Mouse (Mus musculus) midbrain, embryonic 11.5 days (tissue): ENCODE results near the gene Hbb-bt. TPM values are rescaled to one million over a fixed set of nuclear protein-coding genes. Genes with fewer than 3 reads are reported as not detected.
A peak's percentile ranks its signal among the peaks of the same experiment; 100 is the strongest.

Experiments used
- ATAC-seq: fragments of 200-750 bp; cut with Nextera tagmentation; 2 replicates; pipeline ENCODE4 v1.8.0; 2017; ENCODE audit warnings: moderate TSS enrichment, moderate library complexity; ENCODE audit not compliant: low FRiP score
- DNase-seq: peaks from one replicate; pipeline ENCODE4 v3.0.0; 2015; ENCODE audit warnings: low spot score; ENCODE audit errors: missing footprints
- H3K27ac ChIP-seq: fragments of 300-500 bp; sonication (generic); 2 replicates; pipeline ENCODE4 v1.5.1; 2014; ENCODE audit warnings: low read depth, low read length
- H3K27me3 ChIP-seq: fragments of 300-500 bp; sonication (generic); 2 replicates; pipeline ENCODE4 v1.6.1; 2014; ENCODE audit warnings: mild to moderate bottlenecking, low read length, moderate library complexity, mixed read lengths; ENCODE audit not compliant: control insufficient read depth, insufficient read depth
- H3K36me3 ChIP-seq: fragments of 300-500 bp; sonication (generic); 2 replicates; pipeline ENCODE4 v1.6.1; 2014; ENCODE audit warnings: mild to moderate bottlenecking, low read length, moderate library complexity, mixed read lengths; ENCODE audit not compliant: control insufficient read depth, insufficient read depth
- H3K4me1 ChIP-seq: fragments of 300-500 bp; sonication (generic); 2 replicates; pipeline ENCODE4 v1.6.1; 2014; ENCODE audit warnings: low read length; ENCODE audit not compliant: control insufficient read depth, insufficient read depth
- H3K4me2 ChIP-seq: fragments of 300-500 bp; sonication (generic); 2 replicates; pipeline ENCODE4 v1.6.1; 2014; ENCODE audit warnings: mild to moderate bottlenecking, moderate library complexity
- H3K4me3 ChIP-seq: fragments of 300-500 bp; sonication (generic); 2 replicates; pipeline ENCODE4 v1.5.1; 2014; ENCODE audit warnings: low read depth, low read length
- H3K9ac ChIP-seq: fragments of 300-500 bp; sonication (generic); 2 replicates; pipeline ENCODE4 v1.6.1; 2014; ENCODE audit warnings: low read length
- H3K9me3 ChIP-seq: fragments of 300-500 bp; sonication (generic); 2 replicates; pipeline ENCODE4 v1.6.1; 2016; ENCODE audit warnings: low read length; ENCODE audit not compliant: control insufficient read depth
- WGBS: fragments of 180-500 bp; shearing (Covaris S2); extraction: QIAGEN DNeasy Blood & Tissue Kit; methylation state at CpG from one replicate; pipeline ENCODE4 v1.1.7; 2014; 5-methylcytosine and 5-hydroxymethylcytosine counted together
- polyA plus RNA-seq: library from polyadenylated mRNA; unstranded; fragments of >200 nt; fragmentation: Nextera tagmentation; extraction: Ambion mirVana; gene quantifications from 2 replicates; pipeline ENCODE4 v1.2.1, GENCODE M21; 2014

Gene Hbb-bt
- polyA plus RNA-seq = 767 and 794 TPM in 2 replicates

- Histone ChIP-seq H3K4me1 (no peaks in the 10 kb centered on the region), H3K4me3 (no peak within 1 kb of the TSS), H3K36me3 (no peaks in the 10 kb centered on the region), H3K27me3 (no peaks in the 10 kb centered on the region), H3K9ac (no peak within 1 kb of the TSS), H3K4me2 (no peak within 1 kb of the TSS), H3K27ac (no peak within 1 kb of the TSS), H3K9me3 (no peaks in the 10 kb centered on the region)
- 92% methylated on average over 3 of the region's 3 CpGs for WGBS
- ATAC-seq (no peak), DNase-seq (no peak)
Observed at GRCm38 (mm10) chr7:103813766-103814165, at the start of gene Hbb-bt. Gene Hbb-bt, minus strand, starts transcription at chr7:103813996.

GRCm38 (mm10) chr7:103861531-103861930 lies 47.7 kb upstream of the Hbb-bt start:
- no peak for ATAC-seq
- no peaks in the 10 kb centered on the region for H3K9me3 ChIP-seq
- DNase-seq = no peak
- 76% methylated on average over 3 of the region's 3 CpGs for WGBS
- H3K36me3 ChIP-seq = no peaks in the 10 kb centered on the region
- H3K27me3 ChIP-seq = no peaks in the 10 kb centered on the region
- H3K9ac ChIP-seq = no peak overlapping the region
- H3K4me2 ChIP-seq = no peak overlapping the region
- H3K27ac ChIP-seq = no peak overlapping the region
- no peaks in the 10 kb centered on the region for H3K4me1 ChIP-seq
- no peak overlapping the region for H3K4me3 ChIP-seq

GRCm38 (mm10) chr7:103860855-103861254 lies 47.1 kb upstream of the Hbb-bt start:
- no peak overlapping the region for H3K4me2 ChIP-seq
- no peak overlapping the region for H3K9ac ChIP-seq
- H3K27me3 ChIP-seq = no peaks in the 10 kb centered on the region
- ATAC-seq (0 out of 2 replicates have a peak, but pooled peaks have one; percentile 46), DNase-seq (no peak)
- no peaks in the 10 kb centered on the region for H3K9me3 ChIP-seq
- H3K4me3 ChIP-seq = no peak overlapping the region
- H3K36me3 ChIP-seq = no peaks in the 10 kb centered on the region
- H3K4me1 ChIP-seq = no peaks in the 10 kb centered on the region
- 36% methylated on average over 1 of the region's 1 CpGs for WGBS
- no peak overlapping the region for H3K27ac ChIP-seq

- no peak overlapping the region for H3K4me2 ChIP-seq
- H3K4me3 ChIP-seq = no peak overlapping the region
- H3K27me3 ChIP-seq = no peaks in the 10 kb centered on the region
- no peak for DNase-seq
- no peaks in the 10 kb centered on the region for H3K9me3 ChIP-seq
- no peaks in the 10 kb centered on the region for H3K36me3 ChIP-seq
- H3K4me1 ChIP-seq = no peaks in the 10 kb centered on the region
- no peak overlapping the region for H3K9ac ChIP-seq
- H3K27ac ChIP-seq = no peak overlapping the region
- no peak for ATAC-seq
- 77% methylated on average over 2 of the region's 2 CpGs for WGBS
Observed at GRCm38 (mm10) chr7:103859076-103859475, 45.3 kb upstream of the Hbb-bt start.

GRCm38 (mm10) chr7:103854669-103855068 lies 40.9 kb upstream of the Hbb-bt start:
- H3K27ac ChIP-seq = no peak overlapping the region
- DNase-seq (no peak), ATAC-seq (no peak)
- H3K4me2 ChIP-seq = no peak overlapping the region
- H3K36me3 ChIP-seq = no peaks in the 10 kb centered on the region
- H3K27me3 ChIP-seq = no peaks in the 10 kb centered on the region
- 84% methylated on average over 1 of the region's 1 CpGs for WGBS
- no peaks in the 10 kb centered on the region for H3K4me1 ChIP-seq
- no peak overlapping the region for H3K9ac ChIP-seq
- no peaks in the 10 kb centered on the region for H3K9me3 ChIP-seq
- no peak overlapping the region for H3K4me3 ChIP-seq

GRCm38 (mm10) chr7:103853090-103853489 lies 39.3 kb upstream of the Hbb-bt start, which contains the start of gene Hbb-y:
Gene Hbb-y, minus strand, starts transcription at chr7:103853216.
- ATAC-seq = 0 out of 2 replicates have a peak, but pooled peaks have one; percentile 4
- 76% methylated on average over 2 of the region's 2 CpGs for WGBS

GRCm38 (mm10) chr7:103844525-103845325 lies 30.9 kb upstream of the Hbb-bt start:
- ATAC-seq = no peak
- no peak for DNase-seq
- no peak overlapping the region for H3K9ac ChIP-seq
- H3K36me3 ChIP-seq = no peaks in the 10 kb centered on the region
- H3K27ac ChIP-seq = no peak overlapping the region
- no peaks in the 10 kb centered on the region for H3K4me1 ChIP-seq
- no peaks in the 10 kb centered on the region for H3K9me3 ChIP-seq
- H3K27me3 ChIP-seq = no peaks in the 10 kb centered on the region
- H3K4me2 ChIP-seq = no peak overlapping the region
- WGBS = 40% methylated on average over 1 of the region's 2 CpGs
- no peak overlapping the region for H3K4me3 ChIP-seq

More at GRCm38 (mm10) chr7:103853090-103853489, 39.3 kb upstream of the Hbb-bt start, which contains the start of gene Hbb-y:
- H3K4me3 ChIP-seq = no peak within 1 kb of the TSS
- H3K36me3 ChIP-seq = no peaks in the 10 kb centered on the region
- H3K9ac ChIP-seq = no peak within 1 kb of the TSS
- H3K27me3 ChIP-seq = no peaks in the 10 kb centered on the region
- H3K27ac ChIP-seq = no peak within 1 kb of the TSS
- H3K4me1 ChIP-seq = no peaks in the 10 kb centered on the region
- H3K9me3 ChIP-seq = no peaks in the 10 kb centered on the region
- no peak within 1 kb of the TSS for H3K4me2 ChIP-seq
- no peak for DNase-seq

GRCm38 (mm10) chr7:103843034-103843433 lies 29.2 kb upstream of the Hbb-bt start, which contains the start of gene Hbb-bh1:
Gene Hbb-bh1, minus strand, starts transcription at chr7:103843164.
- no peaks in the 10 kb centered on the region for H3K4me1 ChIP-seq
- H3K27ac ChIP-seq = no peak within 1 kb of the TSS
- ATAC-seq = no peak
- no peaks in the 10 kb centered on the region for H3K36me3 ChIP-seq
- no peak within 1 kb of the TSS for H3K4me3 ChIP-seq
- H3K27me3 ChIP-seq = no peaks in the 10 kb centered on the region
- no peak within 1 kb of the TSS for H3K4me2 ChIP-seq
- no peak for DNase-seq
- H3K9me3 ChIP-seq = no peaks in the 10 kb centered on the region
- H3K9ac ChIP-seq = no peak within 1 kb of the TSS
- 79% methylated on average over 2 of the region's 2 CpGs for WGBS

GRCm38 (mm10) chr7:103840268-103840667 lies 26.5 kb upstream of the Hbb-bt start, which contains the start of gene Hbb-bh2:
Gene Hbb-bh2, minus strand, starts transcription at chr7:103840520.
- ATAC-seq = no peak
- H3K4me1 ChIP-seq = no peaks in the 10 kb centered on the region
- no peak for DNase-seq
- H3K4me3 ChIP-seq = no peak within 1 kb of the TSS
- H3K36me3 ChIP-seq = no peaks in the 10 kb centered on the region
- 77% methylated on average over 3 of the region's 3 CpGs for WGBS
- H3K9ac ChIP-seq = no peak within 1 kb of the TSS
- no peaks in the 10 kb centered on the region for H3K27me3 ChIP-seq
- no peaks in the 10 kb centered on the region for H3K9me3 ChIP-seq
- H3K4me2 ChIP-seq = no peak within 1 kb of the TSS
- no peak within 1 kb of the TSS for H3K27ac ChIP-seq
